Mouse (Mus musculus): ENCODE results near the gene Ddc. TPM values are rescaled to one million over a fixed set of nuclear protein-coding genes. Genes with fewer than 3 reads are reported as not detected.

Gene Ddc
- polyA plus RNA-seq, 1 experiment, result 0.78 TPM

DNA sequence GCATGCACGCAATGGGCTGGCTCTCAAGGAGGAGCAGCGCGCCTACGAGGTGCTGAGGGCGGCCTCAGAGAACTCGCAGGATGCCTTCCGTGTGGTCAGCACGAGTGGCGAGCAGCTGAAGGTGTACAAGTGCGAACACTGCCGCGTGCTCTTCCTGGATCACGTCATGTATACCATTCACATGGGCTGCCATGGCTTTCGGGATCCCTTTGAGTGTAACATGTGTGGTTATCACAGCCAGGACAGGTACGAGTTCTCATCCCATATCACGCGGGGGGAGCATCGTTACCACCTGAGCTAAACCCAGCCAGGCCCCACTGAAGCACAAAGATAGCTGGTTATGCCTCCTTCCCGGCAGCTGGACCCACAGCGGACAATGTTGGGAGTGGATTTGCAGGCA lies 128.7 kb downstream of the Ddc start:
- H3K27ac ChIP-seq (ENCODE audit: control insufficient read depth, insufficient read depth, low read length), result no peak overlapping the region
- 98% methylated on average over 20 of the region's 20 CpGs for WGBS
- H3K36me3 ChIP-seq (ENCODE audit: control insufficient read depth, insufficient read depth, low read length), result peaks cover 77% of the 10 kb centered on the region
- TF ChIP-seq CTCF (IDR thresholded peaks at IDR 0.05; ENCODE audit: borderline replicate concordance, control insufficient read depth, extremely low read depth, insufficient read depth, low read length, poor library complexity) (no peak), POLR2A (IDR thresholded peaks at IDR 0.05; ENCODE audit: control insufficient read depth, extremely low read depth, insufficient read depth, low read length, poor library complexity) (no peak)
- H3K27me3 ChIP-seq (ENCODE audit: control insufficient read depth, insufficient read depth, low read length), result no peaks in the 10 kb centered on the region
- H3K4me1 ChIP-seq (replicated peaks; ENCODE audit: control insufficient read depth, insufficient read depth, low read length), result peaks cover 4% of the 10 kb centered on the region
- no peak overlapping the region for H3K4me3 ChIP-seq (ENCODE audit: control insufficient read depth, insufficient read depth, low read length)
- no peak for DNase-seq

DNA sequence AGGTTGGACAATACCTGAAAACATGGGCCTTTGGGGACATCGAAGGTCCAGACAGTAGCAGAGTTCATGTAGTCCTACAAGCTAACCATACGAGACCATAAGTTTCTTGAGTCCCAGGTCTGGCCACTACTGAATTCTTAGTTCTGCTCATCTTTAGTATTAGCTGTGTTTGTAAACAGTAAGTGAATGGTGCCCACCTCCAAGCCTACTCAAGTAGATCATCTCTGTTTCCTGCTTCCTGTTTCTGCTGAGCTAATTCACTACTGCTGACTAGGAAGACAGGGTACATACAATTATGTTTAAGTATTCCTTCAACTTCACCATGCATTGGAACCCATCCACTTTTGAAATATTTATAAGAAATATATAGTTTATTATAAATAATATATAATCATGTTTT lies 129.9 kb downstream of the Ddc start:
- peaks cover 11% of the 10 kb centered on the region for H3K4me1 ChIP-seq (replicated peaks; ENCODE audit: control insufficient read depth, insufficient read depth, low read length)
- no peak overlapping the region for H3K27ac ChIP-seq (ENCODE audit: control insufficient read depth, insufficient read depth, low read length)
- no peak for DNase-seq
- H3K36me3 ChIP-seq (ENCODE audit: control insufficient read depth, insufficient read depth, low read length), result peaks cover 84% of the 10 kb centered on the region
- WGBS, result 99% methylated on average over 2 of the region's 2 CpGs
- no peaks in the 10 kb centered on the region for H3K27me3 ChIP-seq (ENCODE audit: control insufficient read depth, insufficient read depth, low read length)
- no peak for TF ChIP-seq CTCF (IDR thresholded peaks at IDR 0.05; ENCODE audit: borderline replicate concordance, control insufficient read depth, extremely low read depth, insufficient read depth, low read length, poor library complexity)
- TF ChIP-seq POLR2A (IDR thresholded peaks at IDR 0.05; ENCODE audit: control insufficient read depth, extremely low read depth, insufficient read depth, low read length, poor library complexity), result no peak
- H3K4me3 ChIP-seq (ENCODE audit: control insufficient read depth, insufficient read depth, low read length), result no peak overlapping the region

DNA sequence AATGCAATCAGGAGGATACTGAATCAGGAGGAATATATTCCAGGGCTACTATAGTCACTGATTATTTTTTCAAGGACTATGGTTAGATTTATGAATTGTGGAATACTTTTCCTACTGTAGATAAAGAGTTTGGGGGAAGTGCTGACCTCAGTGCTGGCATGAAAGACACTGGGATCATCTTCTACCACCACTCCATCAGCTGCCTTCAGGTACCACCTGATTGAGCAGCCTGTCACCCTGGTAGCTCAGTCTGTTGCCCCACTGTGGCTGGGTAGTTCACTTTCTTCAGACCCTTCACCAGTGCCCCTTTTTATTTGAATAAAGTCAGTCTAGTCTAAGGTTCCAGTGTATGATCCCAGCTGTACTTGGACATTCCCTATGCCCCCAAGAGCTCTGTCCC lies 131.2 kb downstream of the Ddc start:
- Histone ChIP-seq H3K4me1 (replicated peaks; ENCODE audit: control insufficient read depth, insufficient read depth, low read length) (peaks cover 13% of the 10 kb centered on the region), H3K27ac (ENCODE audit: control insufficient read depth, insufficient read depth, low read length) (no peak overlapping the region)
- no peak for DNase-seq

DNA sequence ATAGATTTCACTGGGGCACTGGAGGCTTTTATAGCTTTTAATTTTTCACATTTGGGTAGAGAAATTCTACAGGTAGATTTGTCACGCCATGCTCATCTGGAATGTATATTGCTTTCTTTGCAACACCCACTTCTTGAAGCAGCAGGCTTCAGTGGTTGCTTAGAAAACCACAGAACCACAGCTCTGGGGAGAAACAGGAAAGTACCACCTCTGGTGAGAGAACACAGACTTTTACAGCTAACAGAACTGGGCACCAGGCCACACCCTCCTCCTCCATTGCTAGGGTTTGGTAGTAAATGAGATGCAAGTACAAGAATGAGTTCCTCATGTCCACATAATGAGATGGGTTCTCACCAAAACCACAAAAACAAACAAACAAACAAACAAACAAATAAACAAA lies 131.8 kb downstream of the Ddc start:
- TF ChIP-seq POLR2A (IDR thresholded peaks at IDR 0.05; ENCODE audit: control insufficient read depth, extremely low read depth, insufficient read depth, low read length, poor library complexity), result no peak
- no peak for TF ChIP-seq CTCF (IDR thresholded peaks at IDR 0.05; ENCODE audit: borderline replicate concordance, control insufficient read depth, extremely low read depth, insufficient read depth, low read length, poor library complexity)
- DNase-seq, result peak; percentile 62
- Histone ChIP-seq H3K4me3 (ENCODE audit: control insufficient read depth, insufficient read depth, low read length) (no peak overlapping the region), H3K27ac (ENCODE audit: control insufficient read depth, insufficient read depth, low read length) (no peak overlapping the region), H3K36me3 (ENCODE audit: control insufficient read depth, insufficient read depth, low read length) (peaks cover 84% of the 10 kb centered on the region), H3K27me3 (ENCODE audit: control insufficient read depth, insufficient read depth, low read length) (no peaks in the 10 kb centered on the region), H3K4me1 (replicated peaks; ENCODE audit: control insufficient read depth, insufficient read depth, low read length) (peaks cover 13% of the 10 kb centered on the region)
- WGBS, result 8% methylated on average over 1 of the region's 1 CpGs

More for the DNA sequence above, 131.2 kb downstream of the Ddc start:
- Histone ChIP-seq H3K4me3 (ENCODE audit: control insufficient read depth, insufficient read depth, low read length) (no peak overlapping the region), H3K27me3 (ENCODE audit: control insufficient read depth, insufficient read depth, low read length) (no peaks in the 10 kb centered on the region), H3K36me3 (ENCODE audit: control insufficient read depth, insufficient read depth, low read length) (peaks cover 84% of the 10 kb centered on the region)
- TF ChIP-seq POLR2A (IDR thresholded peaks at IDR 0.05; ENCODE audit: control insufficient read depth, extremely low read depth, insufficient read depth, low read length, poor library complexity) (no peak), CTCF (IDR thresholded peaks at IDR 0.05; ENCODE audit: borderline replicate concordance, control insufficient read depth, extremely low read depth, insufficient read depth, low read length, poor library complexity) (no peak)

DNA sequence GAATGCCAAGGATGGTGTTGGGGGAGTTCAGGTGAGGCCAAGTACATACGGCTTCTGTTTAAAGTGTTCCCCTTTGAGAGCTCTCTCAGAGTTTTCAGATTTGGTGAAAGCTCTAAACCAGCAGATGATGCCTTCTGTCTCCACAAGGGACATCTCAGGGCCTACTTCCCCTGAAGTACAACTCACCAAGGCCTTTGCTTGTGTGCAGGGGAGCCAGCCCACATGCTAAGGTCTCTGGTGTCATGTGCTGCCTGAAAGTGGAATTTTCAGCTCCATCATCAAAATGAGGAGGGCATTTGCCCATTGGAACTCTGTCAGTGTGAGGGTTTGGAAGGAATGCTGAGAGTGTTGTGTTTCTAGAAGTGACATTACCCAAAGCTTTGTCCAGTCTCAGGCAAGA lies 132.5 kb downstream of the Ddc start:
- H3K4me3 ChIP-seq (ENCODE audit: control insufficient read depth, insufficient read depth, low read length), result no peak overlapping the region
- H3K36me3 ChIP-seq (ENCODE audit: control insufficient read depth, insufficient read depth, low read length), result peaks cover 84% of the 10 kb centered on the region
- DNase-seq, result no peak
- H3K4me1 ChIP-seq (replicated peaks; ENCODE audit: control insufficient read depth, insufficient read depth, low read length), result peaks cover 13% of the 10 kb centered on the region
- WGBS, result 59% methylated on average over 1 of the region's 1 CpGs
- TF ChIP-seq POLR2A (IDR thresholded peaks at IDR 0.05; ENCODE audit: control insufficient read depth, extremely low read depth, insufficient read depth, low read length, poor library complexity) (no peak), CTCF (IDR thresholded peaks at IDR 0.05; ENCODE audit: borderline replicate concordance, control insufficient read depth, extremely low read depth, insufficient read depth, low read length, poor library complexity) (no peak)
- H3K27me3 ChIP-seq (ENCODE audit: control insufficient read depth, insufficient read depth, low read length), result no peaks in the 10 kb centered on the region
- H3K27ac ChIP-seq (ENCODE audit: control insufficient read depth, insufficient read depth, low read length), result no peak overlapping the region; the same call in 1 of the 2 replicates

Other genes with a start within 250 kb of the Ddc start
- 645 and 923 TPM in 2 replicates for gene Ikzf1, start 213.1 kb downstream of the Ddc start, polyA plus RNA-seq (2012; rRNA removed)
- gene Fignl1, start 89.2 kb downstream of the Ddc start, polyA plus RNA-seq (2012; rRNA removed), result 18.9 and 29.3 TPM in 2 replicates
- 4.7 and 5.8 TPM in 2 replicates for gene Grb10, start 140.5 kb upstream of the Ddc start, polyA plus RNA-seq (2012; rRNA removed)